Mouse (Mus musculus): ENCODE measurements around the gene Fgf11. TPM values are rescaled to one million over a fixed set of nuclear protein-coding genes. Genes with fewer than 3 reads are reported as not detected.
A peak's percentile ranks its signal among the peaks of the same experiment; 100 is the strongest.

The Fgf11 gene
- polyA plus RNA-seq, 2 experiments: 0.06 to 0.41 TPM

DNA sequence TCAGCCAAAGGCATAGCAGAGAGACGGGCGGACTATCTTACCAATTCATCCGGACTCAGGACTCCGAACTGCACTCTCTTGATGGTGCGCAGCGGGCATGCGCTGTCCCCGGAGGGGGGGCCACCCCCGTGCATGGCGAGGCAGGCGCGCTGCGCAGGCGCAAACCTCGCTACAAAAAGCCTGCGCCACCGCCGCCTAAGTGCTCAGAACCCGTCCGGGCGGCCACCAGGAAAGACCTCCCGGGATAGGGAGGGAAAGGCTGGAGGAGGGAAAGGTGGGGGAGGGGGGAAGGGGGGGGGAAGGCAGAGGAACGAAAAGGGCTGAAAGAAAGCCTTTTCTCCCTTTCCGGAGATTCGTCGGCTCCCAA, 43.6 kb downstream of the Fgf11 start:
- Histone ChIP-seq H3K9me3 (ENCODE audit: control insufficient read depth, low read length) (no peaks in the 10 kb centered on the region), H3K27ac (peak overlapping the region; percentile 97), H3K36me3 (replicated peaks; ENCODE audit: control insufficient read depth, insufficient read depth, low read depth) (peaks cover 5% of the 10 kb centered on the region; the same call in 1 of the 2 replicates), H3K27me3 (ENCODE audit: control insufficient read depth, insufficient read depth, low read length) (no peaks in the 10 kb centered on the region), H3K4me2 (ENCODE audit: low read depth) (peak overlapping the region; percentile 82), H3K4me3 (ENCODE audit: insufficient read depth in 1 of 2, low read depth in 2 of 2, low read length in 2 of 2) (peak overlapping the region; percentile 79 to 88), H3K4me1 (replicated peaks; ENCODE audit: control insufficient read depth in 2 of 2, insufficient read depth in 2 of 2, low read length in 1 of 2) (peaks cover 35 to 37% of the 10 kb centered on the region in 2 experiments), H3K9ac (replicated peaks) (peak overlapping the region; percentile 92)
- DNase-seq (ENCODE audit: low read depth in 3 of 3, low spot score in 3 of 3) (peak; percentile 87 to 91 (median 90)), ATAC-seq (ENCODE audit: insufficient read depth) (peak; percentile 80)
- WGBS (ENCODE audit: insufficient replicate concordance): under 1% methylated on average over 26 of the region's 26 CpGs
- no peak for TF ChIP-seq EP300 (IDR thresholded peaks at IDR 0.05; ENCODE audit: low read depth)
- TF ChIP-seq CTCF (IDR thresholded peaks at IDR 0.05; ENCODE audit: low read depth): no peak

DNA sequence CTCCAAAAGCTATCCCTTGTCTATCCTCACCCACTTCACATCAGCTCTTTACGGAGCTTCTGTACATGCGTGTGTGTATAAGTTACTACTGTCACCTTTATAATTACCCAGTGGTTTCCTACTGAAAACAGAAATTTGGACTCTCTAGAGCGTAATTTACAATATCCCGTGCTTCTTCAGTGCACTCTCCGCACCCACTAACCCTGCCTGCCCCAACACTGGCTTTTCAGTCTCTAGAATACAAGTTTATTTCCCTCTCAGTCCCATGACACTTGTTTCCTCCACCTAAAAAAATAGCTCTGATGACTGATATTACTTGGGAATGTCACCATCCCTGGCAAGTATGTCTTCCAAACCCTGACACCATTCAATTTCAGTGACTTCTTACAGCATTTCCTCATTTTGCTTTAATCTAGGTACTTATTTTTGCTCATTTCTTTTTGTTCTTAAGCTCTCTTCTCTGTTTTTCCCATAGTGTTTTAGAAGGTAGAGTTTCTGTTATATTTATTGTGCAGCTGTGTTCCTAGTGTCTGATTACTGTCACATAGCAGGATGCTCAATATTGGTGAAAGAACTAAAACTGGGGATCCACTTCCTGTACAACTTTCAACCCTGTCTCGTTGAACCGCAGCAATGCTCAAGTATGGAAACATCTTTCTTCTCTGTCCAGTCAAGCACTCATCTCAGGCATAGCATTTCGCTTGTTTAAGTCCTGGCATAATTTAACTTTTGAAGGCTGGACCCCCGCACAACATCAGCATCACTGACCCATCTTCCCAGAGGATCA, 44.2 kb downstream of the Fgf11 start:
- H3K4me1 ChIP-seq (replicated peaks; ENCODE audit: control insufficient read depth in 2 of 2, insufficient read depth in 2 of 2, low read length in 1 of 2): peaks cover 40 to 43% of the 10 kb centered on the region in 2 experiments
- no peaks in the 10 kb centered on the region for H3K9me3 ChIP-seq (ENCODE audit: control insufficient read depth, low read length)
- TF ChIP-seq EP300 (IDR thresholded peaks at IDR 0.05; ENCODE audit: low read depth) (no peak), CTCF (IDR thresholded peaks at IDR 0.05; ENCODE audit: low read depth) (no peak)
- no peak for DNase-seq (ENCODE audit: low read depth in 3 of 3, low spot score in 3 of 3)
- ATAC-seq (ENCODE audit: insufficient read depth): no peak
- H3K4me2 ChIP-seq (ENCODE audit: low read depth): peak overlapping the region; percentile 82
- H3K4me3 ChIP-seq (ENCODE audit: insufficient read depth in 1 of 2, low read depth in 2 of 2, low read length in 2 of 2): peak overlapping the region; percentile 79 to 88
- peaks cover 7% of the 10 kb centered on the region; the same call in 1 of the 2 replicates for H3K36me3 ChIP-seq (replicated peaks; ENCODE audit: control insufficient read depth, insufficient read depth, low read depth)
- peak overlapping the region; percentile 92 for H3K9ac ChIP-seq (replicated peaks)
- WGBS (ENCODE audit: insufficient replicate concordance): 43% methylated on average over 9 of the region's 9 CpGs
- H3K27ac ChIP-seq: peak overlapping the region; percentile 97
- no peaks in the 10 kb centered on the region for H3K27me3 ChIP-seq (ENCODE audit: control insufficient read depth, insufficient read depth, low read length)

DNA sequence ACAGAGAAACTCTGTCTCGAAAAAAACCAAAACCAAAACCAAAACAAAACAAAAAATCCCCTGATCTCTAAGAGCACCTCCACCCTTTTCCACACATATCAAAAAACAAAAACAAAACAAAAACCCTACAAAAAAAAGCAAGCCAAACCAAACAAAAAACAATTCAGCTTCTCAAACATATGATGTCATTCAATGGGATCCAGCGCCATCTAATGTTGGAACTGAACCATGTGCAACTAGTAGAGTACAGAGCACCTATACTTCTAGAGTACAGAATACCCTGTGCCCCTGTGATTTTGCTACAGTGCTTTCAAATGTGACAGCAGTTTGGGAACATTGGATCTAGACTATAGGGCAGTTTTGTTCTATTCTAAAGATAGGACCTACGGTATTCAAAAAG, 47.0 kb downstream of the Fgf11 start:
- no peak for TF ChIP-seq EP300 (IDR thresholded peaks at IDR 0.05; ENCODE audit: low read depth)
- TF ChIP-seq CTCF (IDR thresholded peaks at IDR 0.05; ENCODE audit: low read depth): peak; percentile 71; the same call in 1 of the 2 replicates
- Histone ChIP-seq H3K4me2 (ENCODE audit: low read depth) (peak overlapping the region; percentile 82), H3K9me3 (ENCODE audit: control insufficient read depth, low read length) (no peaks in the 10 kb centered on the region), H3K27me3 (ENCODE audit: control insufficient read depth, insufficient read depth, low read length) (no peaks in the 10 kb centered on the region), H3K9ac (replicated peaks) (no peak overlapping the region; the same call in none of the 2 replicates), H3K36me3 (replicated peaks; ENCODE audit: control insufficient read depth, insufficient read depth, low read depth) (peaks cover 10% of the 10 kb centered on the region), H3K4me1 (replicated peaks; ENCODE audit: control insufficient read depth in 2 of 2, insufficient read depth in 2 of 2, low read length in 1 of 2) (peaks cover 41 to 44% of the 10 kb centered on the region in 2 experiments), H3K27ac (no peak overlapping the region), H3K4me3 (ENCODE audit: insufficient read depth in 1 of 2, low read depth in 2 of 2, low read length in 2 of 2) (peak overlapping the region in 1 of 2 experiments; percentile 27; a peak in 2 of 4 replicates)
- WGBS (ENCODE audit: insufficient replicate concordance): 36% methylated on average over 3 of the region's 3 CpGs
- DNase-seq (ENCODE audit: low read depth in 3 of 3, low spot score in 3 of 3) (peak; percentile 58 to 67 (median 61)), ATAC-seq (ENCODE audit: insufficient read depth) (no peak)

DNA sequence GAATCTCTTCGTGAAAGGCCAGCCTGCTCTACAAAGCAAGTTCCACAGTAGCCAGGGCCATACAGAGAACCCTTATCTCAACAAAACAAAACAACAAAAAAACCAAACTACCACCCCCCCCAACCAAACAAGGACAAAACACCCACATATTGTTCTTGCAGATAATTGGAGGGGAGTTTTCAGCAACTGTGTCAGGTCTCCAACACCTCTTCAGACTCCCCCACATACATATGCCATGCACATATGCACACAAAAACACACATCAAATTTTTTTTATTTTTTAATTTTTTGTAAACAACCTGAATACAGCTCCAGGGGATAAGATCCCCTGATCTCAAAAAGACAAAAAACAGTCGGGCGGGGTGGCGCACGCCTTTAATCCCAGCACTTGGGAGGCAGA, 47.4 kb downstream of the Fgf11 start:
- H3K4me2 ChIP-seq (ENCODE audit: low read depth): peak overlapping the region; percentile 82
- peaks cover 36 to 42% of the 10 kb centered on the region in 2 experiments for H3K4me1 ChIP-seq (replicated peaks; ENCODE audit: control insufficient read depth in 2 of 2, insufficient read depth in 2 of 2, low read length in 1 of 2)
- ATAC-seq (ENCODE audit: insufficient read depth): no peak
- no peak overlapping the region for H3K4me3 ChIP-seq (ENCODE audit: insufficient read depth in 1 of 2, low read depth in 2 of 2, low read length in 2 of 2)
- no peaks in the 10 kb centered on the region for H3K9me3 ChIP-seq (ENCODE audit: control insufficient read depth, low read length)
- no peaks in the 10 kb centered on the region for H3K27me3 ChIP-seq (ENCODE audit: control insufficient read depth, insufficient read depth, low read length)
- WGBS (ENCODE audit: insufficient replicate concordance): 52% methylated on average over 5 of the region's 5 CpGs
- H3K36me3 ChIP-seq (replicated peaks; ENCODE audit: control insufficient read depth, insufficient read depth, low read depth): peaks cover 14% of the 10 kb centered on the region
- TF ChIP-seq EP300 (IDR thresholded peaks at IDR 0.05; ENCODE audit: low read depth) (peak; percentile 24; the same call in 1 of the 2 replicates), CTCF (IDR thresholded peaks at IDR 0.05; ENCODE audit: low read depth) (no peak)
- no peak for DNase-seq (ENCODE audit: low read depth in 3 of 3, low spot score in 3 of 3)
- no peak overlapping the region for H3K27ac ChIP-seq
- H3K9ac ChIP-seq (replicated peaks): no peak overlapping the region; the same call in 1 of the 2 replicates

DNA sequence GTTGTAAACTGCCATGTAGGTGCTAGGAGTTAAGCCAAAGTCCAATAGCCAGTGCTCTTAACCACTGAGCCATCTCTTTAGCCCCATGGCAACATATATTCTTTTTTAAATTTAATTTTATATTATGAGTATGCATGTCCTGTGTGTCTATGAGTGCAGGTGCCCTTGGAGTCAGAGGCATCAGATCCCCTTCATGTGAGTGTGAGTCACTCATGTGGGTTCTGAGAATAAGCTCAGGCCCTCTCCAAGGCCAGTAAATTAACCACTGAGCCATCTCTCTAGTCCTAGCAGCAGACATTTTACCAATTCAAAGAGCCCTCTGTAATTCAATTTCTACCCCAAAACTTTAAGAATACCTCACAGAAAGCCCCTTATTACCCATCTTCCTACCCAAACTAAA, 49.0 kb downstream of the Fgf11 start:
- no peak for ATAC-seq (ENCODE audit: insufficient read depth)
- DNase-seq (ENCODE audit: low read depth in 3 of 3, low spot score in 3 of 3): no peak
- no peaks in the 10 kb centered on the region for H3K27me3 ChIP-seq (ENCODE audit: control insufficient read depth, insufficient read depth, low read length)
- TF ChIP-seq EP300 (IDR thresholded peaks at IDR 0.05; ENCODE audit: low read depth): no peak
- TF ChIP-seq CTCF (IDR thresholded peaks at IDR 0.05; ENCODE audit: low read depth): no peak
- no peaks in the 10 kb centered on the region for H3K9me3 ChIP-seq (ENCODE audit: control insufficient read depth, low read length)
- peak overlapping the region; percentile 13 for H3K9ac ChIP-seq (replicated peaks)
- H3K27ac ChIP-seq: no peak overlapping the region
- peaks cover 20% of the 10 kb centered on the region for H3K36me3 ChIP-seq (replicated peaks; ENCODE audit: control insufficient read depth, insufficient read depth, low read depth)
- H3K4me1 ChIP-seq (replicated peaks; ENCODE audit: control insufficient read depth in 2 of 2, insufficient read depth in 2 of 2, low read length in 1 of 2): peaks cover 36 to 42% of the 10 kb centered on the region in 2 experiments
- peak overlapping the region; percentile 15; the same call in 1 of the 2 replicates for H3K4me2 ChIP-seq (ENCODE audit: low read depth)
- H3K4me3 ChIP-seq (ENCODE audit: insufficient read depth in 1 of 2, low read depth in 2 of 2, low read length in 2 of 2): no peak overlapping the region
